Mouse (Mus musculus) cerebellum, postnatal 25 days (tissue): ENCODE results near the gene Socs1.
"Not testable (repeated sequence)": the region's sequence is repeated elsewhere in the genome, so short reads cannot be mapped to it uniquely, and the experiment has no call there.

ENCODE experiments used
- DNase-seq, 2 experiments: peaks; one replicate each; pipeline ENCODE4 v3.0.0; 2021; ENCODE audit warnings: mixed read lengths in 2 of 2

Socs1 gene

GRCm38 (mm10) chr16:10785371-10786231 lies at the start of gene Socs1:
Gene Socs1, minus strand, starts transcription at chr16:10785536.
- peak; percentile 76 to 84 for DNase-seq

- no peak for DNase-seq
Observed at GRCm38 (mm10) chr16:10834542-10834910, 49.2 kb upstream of the Socs1 start.

GRCm38 (mm10) chr16:10828461-10828805 lies 43.1 kb upstream of the Socs1 start:
- DNase-seq = no peak

GRCm38 (mm10) chr16:10827766-10828460 lies 42.6 kb upstream of the Socs1 start:
- DNase-seq = no peak

GRCm38 (mm10) chr16:10827269-10827668 lies 41.9 kb upstream of the Socs1 start:
- no peak for DNase-seq

- no peak for DNase-seq
Observed at GRCm38 (mm10) chr16:10825840-10826239, 40.5 kb upstream of the Socs1 start.

- DNase-seq = no peak
Observed at GRCm38 (mm10) chr16:10824536-10824935, 39.2 kb upstream of the Socs1 start.

GRCm38 (mm10) chr16:10821387-10821786 lies 36.1 kb upstream of the Socs1 start:
- no peak for DNase-seq

- no peak for DNase-seq
Observed at GRCm38 (mm10) chr16:10819966-10820365, 34.6 kb upstream of the Socs1 start.

GRCm38 (mm10) chr16:10818579-10819135 lies 33.3 kb upstream of the Socs1 start:
- no peak for DNase-seq

GRCm38 (mm10) chr16:10814864-10815263 lies 29.5 kb upstream of the Socs1 start:
- no peak for DNase-seq

- DNase-seq = no peak
Observed at GRCm38 (mm10) chr16:10813726-10814125, 28.4 kb upstream of the Socs1 start.

GRCm38 (mm10) chr16:10812865-10813371 lies 27.6 kb upstream of the Socs1 start, which contains the start of gene Gm11172:
Gene Gm11172, plus strand, starts transcription at chr16:10812915.
- no peak for DNase-seq

- DNase-seq = peak; percentile 63 to 80
Observed at GRCm38 (mm10) chr16:10810376-10810775, 25.0 kb upstream of the Socs1 start.

- no peak for DNase-seq
Observed at GRCm38 (mm10) chr16:10805789-10806527, 20.6 kb upstream of the Socs1 start, which contains the start of gene Prm1. Gene Prm1, minus strand, starts transcription at chr16:10805839.

GRCm38 (mm10) chr16:10802420-10802819 lies 17.1 kb upstream of the Socs1 start:
- DNase-seq = not testable (repeated sequence)

- DNase-seq = no peak
Observed at GRCm38 (mm10) chr16:10796034-10796433, 10.7 kb upstream of the Socs1 start, which contains the start of gene Prm2. Gene Prm2, minus strand, starts transcription at chr16:10796134.

GRCm38 (mm10) chr16:10790702-10791101 lies 5.4 kb upstream of the Socs1 start, which contains the start of gene Prm3:
Gene Prm3, minus strand, starts transcription at chr16:10790914.
- no peak for DNase-seq

GRCm38 (mm10) chr16:10788866-10789265 lies 3.5 kb upstream of the Socs1 start:
- DNase-seq = no peak

GRCm38 (mm10) chr16:10788271-10788670 lies 2.9 kb upstream of the Socs1 start, which contains the start of gene Tnp2:
Gene Tnp2, minus strand, starts transcription at chr16:10788660.
- DNase-seq = no peak

GRCm38 (mm10) chr16:10787548-10788058 lies 2.3 kb upstream of the Socs1 start:
- no peak for DNase-seq
